Mouse (Mus musculus) midbrain, postnatal 0 days (tissue): ENCODE measurements around the gene Abl1. TPM values are rescaled to one million over a fixed set of nuclear protein-coding genes. Genes with fewer than 3 reads are reported as not detected.

Experiments
- ATAC-seq: fragments of 200-750 bp; cut with Nextera tagmentation; 2 replicates; pipeline ENCODE4 v1.8.0; 2017; ENCODE audit warnings: moderate number of reproducible peaks, mild to moderate bottlenecking, moderate TSS enrichment, moderate library complexity; ENCODE audit not compliant: low FRiP score
- DNase-seq: peaks from one replicate; pipeline ENCODE4 v3.0.0-alpha.2; 2015; ENCODE audit warnings: low spot score
- H3K27ac ChIP-seq: fragments of 300-500 bp; sonication (generic); 2 replicates; pipeline ENCODE4 v1.5.1; 2014; ENCODE audit warnings: low read depth, mild to moderate bottlenecking, low read length, mixed read lengths
- H3K27me3 ChIP-seq: fragments of 300-500 bp; sonication (generic); 2 replicates; pipeline ENCODE4 v1.6.1; 2014; ENCODE audit warnings: low read length, control low read depth, mixed read lengths; ENCODE audit not compliant: insufficient read depth
- H3K36me3 ChIP-seq: fragments of 300-500 bp; sonication (generic); 2 replicates; pipeline ENCODE4 v1.6.1; 2014; ENCODE audit warnings: low read length, control low read depth, mixed read lengths; ENCODE audit not compliant: insufficient read depth
- H3K4me1 ChIP-seq: fragments of 300-500 bp; sonication (generic); 2 replicates; pipeline ENCODE4 v1.6.1; 2014; ENCODE audit warnings: mild to moderate bottlenecking, control low read depth, antibody characterized with exemption, low read length, mixed read lengths; ENCODE audit not compliant: insufficient read depth
- H3K4me2 ChIP-seq: fragments of 300-500 bp; sonication (generic); 2 replicates; pipeline ENCODE4 v1.6.1; 2014; ENCODE audit warnings: low read depth, mild to moderate bottlenecking, low read length, mixed read lengths; ENCODE audit not compliant: poor library complexity, severe bottlenecking
- H3K4me3 ChIP-seq: fragments of 300-500 bp; sonication (generic); 2 replicates; pipeline ENCODE4 v1.5.1; 2014; ENCODE audit warnings: low read depth, mild to moderate bottlenecking, low read length, moderate library complexity
- H3K9ac ChIP-seq: fragments of 300-500 bp; sonication (generic); replicated peaks from 2 replicates; pipeline ENCODE4 v1.6.1; 2014; ENCODE audit warnings: mild to moderate bottlenecking, low read length, moderate library complexity, mixed read lengths; ENCODE audit not compliant: poor library complexity, severe bottlenecking
- H3K9me3 ChIP-seq: fragments of 300-500 bp; sonication (generic); 2 replicates; pipeline ENCODE4 v1.6.1; 2016; ENCODE audit warnings: low read length, control low read depth
- CTCF ChIP-seq: IDR thresholded peaks from 2 replicates; pipeline ENCODE4 v1.5.1; 2016; ENCODE audit warnings: antibody characterized with exemption, mild to moderate bottlenecking
- WGBS: fragments of 180-500 bp; shearing (Covaris S2); extraction: QIAGEN DNeasy Blood & Tissue Kit; methylation state at CpG from one replicate; pipeline ENCODE4 v1.1.7; 2014; 5-methylcytosine and 5-hydroxymethylcytosine counted together
- polyA plus RNA-seq: library from polyadenylated mRNA; unstranded; fragments of >200 nt; fragmentation: Nextera tagmentation; extraction: Ambion mirVana; gene quantifications from 2 replicates; pipeline ENCODE4 v1.2.1, GENCODE M21; 2015
- total RNA-seq: library from RNA; depleted of rRNA; stranded (reverse); fragments of >200 nt; gene quantifications from 2 replicates; pipeline ENCODE4 v1.2.3, GENCODE M21; 2014; rRNA removed

The Abl1 gene
- total RNA-seq (44.9 and 50.1 TPM in 2 replicates), polyA plus RNA-seq (13.1 and 13.8 TPM in 2 replicates)

- no peaks in the 10 kb centered on the region for H3K27me3 ChIP-seq
- H3K36me3 ChIP-seq: no peaks in the 10 kb centered on the region
- peak within 1 kb of the TSS; percentile 79 for H3K9ac ChIP-seq
- H3K27ac ChIP-seq: peak within 1 kb of the TSS; percentile 69
- H3K4me2 ChIP-seq: peak within 1 kb of the TSS; percentile 66
- H3K4me1 ChIP-seq: peaks cover 13% of the 10 kb centered on the region
- peak; percentile 99 for DNase-seq
- ATAC-seq: peak; percentile 98
- WGBS: under 1% methylated on average over 61 of the region's 64 CpGs
- no peaks in the 10 kb centered on the region for H3K9me3 ChIP-seq
- H3K4me3 ChIP-seq: peak within 1 kb of the TSS; percentile 64
- peak; percentile 62 for TF ChIP-seq CTCF
Measured at GRCm38 (mm10) chr2:31688074-31688925, at the start of gene Abl1. Abl1 (plus strand) TSS chr2:31688376.

GRCm38 (mm10) chr2:31638581-31639465, 49.4 kb upstream of the Abl1 start:
- H3K36me3 ChIP-seq: no peaks in the 10 kb centered on the region
- no peak for TF ChIP-seq CTCF
- H3K4me3 ChIP-seq: peak overlapping the region; percentile 12; the same call in 1 of the 2 replicates
- H3K27ac ChIP-seq: no peak overlapping the region
- H3K27me3 ChIP-seq: peaks cover 70% of the 10 kb centered on the region
- H3K9me3 ChIP-seq: no peaks in the 10 kb centered on the region
- H3K9ac ChIP-seq: no peak overlapping the region
- WGBS: 3% methylated on average over 29 of the region's 34 CpGs
- ATAC-seq (no peak), DNase-seq (no peak)
- peaks cover 17% of the 10 kb centered on the region for H3K4me1 ChIP-seq
- H3K4me2 ChIP-seq: 0 out of 2 replicates have a peak overlapping the region, but pooled peaks have one; percentile 4

GRCm38 (mm10) chr2:31639466-31639760, 48.8 kb upstream of the Abl1 start:
- 0 out of 2 replicates have a peak, but pooled peaks have one; percentile 19 for ATAC-seq
- no peak for DNase-seq
- Histone ChIP-seq H3K9me3 (no peaks in the 10 kb centered on the region), H3K9ac (no peak overlapping the region), H3K27me3 (peaks cover 70% of the 10 kb centered on the region), H3K4me3 (peak overlapping the region; percentile 12; the same call in 1 of the 2 replicates), H3K27ac (no peak overlapping the region), H3K4me2 (0 out of 2 replicates have a peak overlapping the region, but pooled peaks have one; percentile 4), H3K4me1 (peaks cover 17% of the 10 kb centered on the region), H3K36me3 (no peaks in the 10 kb centered on the region)
- WGBS: 0% methylated on average over 12 of the region's 13 CpGs
- no peak for TF ChIP-seq CTCF

GRCm38 (mm10) chr2:31639901-31640608, 48.1 kb upstream of the Abl1 start, which contains the start of gene Prdm12:
Prdm12 (plus strand) TSS chr2:31640037.
- peaks cover 17% of the 10 kb centered on the region for H3K4me1 ChIP-seq
- H3K9me3 ChIP-seq: no peaks in the 10 kb centered on the region
- peaks cover 71% of the 10 kb centered on the region for H3K27me3 ChIP-seq
- H3K4me3 ChIP-seq: peak within 1 kb of the TSS; percentile 12; the same call in 1 of the 2 replicates
- DNase-seq (no peak), ATAC-seq (no peak)
- no peaks in the 10 kb centered on the region for H3K36me3 ChIP-seq
- TF ChIP-seq CTCF: no peak
- under 1% methylated on average over 41 of the region's 41 CpGs for whole genome bisulfite sequencing
- H3K27ac ChIP-seq: no peak within 1 kb of the TSS
- H3K9ac ChIP-seq: no peak within 1 kb of the TSS
- 0 out of 2 replicates have a peak within 1 kb of the TSS, but pooled peaks have one; percentile 24 for H3K4me2 ChIP-seq
